Mouse (Mus musculus): ENCODE data around the gene Efhd1. TPM values are rescaled to one million over a fixed set of nuclear protein-coding genes. Genes with fewer than 3 reads are reported as not detected.
A peak's percentile ranks its signal among the peaks of the same experiment; 100 is the strongest.

The Efhd1 gene
- total RNA-seq (2017) = not detected in 2 replicates

DNA sequence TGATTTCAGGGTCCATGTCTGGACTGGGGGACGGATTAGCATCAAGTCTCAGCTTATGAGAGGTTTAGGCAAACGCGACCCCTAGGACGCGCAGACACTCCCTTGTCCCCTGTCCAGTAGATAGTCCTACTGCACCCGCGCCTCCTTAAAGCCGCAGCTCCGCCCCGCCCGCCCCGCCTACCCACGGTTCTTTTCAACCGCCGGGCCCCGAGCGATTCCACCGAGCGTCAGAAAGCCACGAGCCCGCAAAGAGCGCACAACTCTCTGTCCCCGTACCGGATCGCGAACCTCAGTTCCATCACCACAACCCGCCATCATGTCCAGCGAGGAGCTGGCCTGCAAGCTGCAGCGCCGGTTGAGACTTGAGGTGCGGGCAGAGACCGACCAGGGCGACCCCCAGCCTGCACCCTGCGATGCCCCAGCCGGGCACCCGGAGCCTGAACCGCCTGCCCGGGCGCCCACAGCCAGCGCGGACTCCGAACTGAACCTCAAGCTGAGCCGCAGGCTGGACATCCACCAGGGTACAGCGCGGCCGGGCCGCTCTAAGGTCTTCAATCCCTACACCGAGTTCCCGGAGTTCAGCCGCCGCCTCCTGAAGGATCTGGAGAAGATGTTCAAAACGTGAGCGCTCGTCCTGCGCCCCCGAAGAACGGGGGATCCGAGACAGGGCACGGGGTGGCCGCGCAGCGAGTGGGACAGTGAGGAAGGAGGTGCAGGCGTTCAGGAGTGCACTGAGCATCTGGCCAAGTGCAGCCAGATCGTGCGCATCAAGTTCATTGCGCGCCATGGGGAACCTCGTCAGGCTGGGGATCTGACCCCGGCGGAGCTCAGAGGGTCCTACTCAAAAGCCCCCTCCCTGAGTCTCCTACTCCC is at the start of gene Efhd1:
Gene Efhd1 (plus strand): TSS at position 230 of the 873 bp plus-strand sequence.
- peak; percentile 61 for ATAC-seq (replicated peaks; ENCODE audit: low read depth, poor library complexity, severe bottlenecking)

DNA sequence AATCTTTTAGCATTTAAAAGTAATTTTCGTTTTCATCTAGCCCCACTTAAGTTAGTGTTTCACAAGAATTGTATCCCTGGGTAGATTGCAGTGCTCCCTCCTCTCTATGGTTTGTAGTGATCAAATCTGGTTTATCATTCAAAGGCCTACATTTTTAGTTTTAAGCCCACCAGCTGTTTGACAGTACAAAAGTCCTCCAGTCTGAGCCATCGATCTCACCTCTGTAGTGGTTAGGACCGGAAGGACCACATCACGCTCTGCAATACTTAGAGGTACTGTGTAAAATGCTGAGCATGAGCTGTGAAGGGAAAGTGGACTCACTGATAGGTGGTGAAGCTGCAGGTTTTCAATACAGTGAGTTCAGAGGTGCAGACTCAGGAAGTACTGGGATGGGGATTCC is 49.4 kb upstream of the Efhd1 start:
- no peak for ATAC-seq (replicated peaks; ENCODE audit: low read depth, poor library complexity, severe bottlenecking)

DNA sequence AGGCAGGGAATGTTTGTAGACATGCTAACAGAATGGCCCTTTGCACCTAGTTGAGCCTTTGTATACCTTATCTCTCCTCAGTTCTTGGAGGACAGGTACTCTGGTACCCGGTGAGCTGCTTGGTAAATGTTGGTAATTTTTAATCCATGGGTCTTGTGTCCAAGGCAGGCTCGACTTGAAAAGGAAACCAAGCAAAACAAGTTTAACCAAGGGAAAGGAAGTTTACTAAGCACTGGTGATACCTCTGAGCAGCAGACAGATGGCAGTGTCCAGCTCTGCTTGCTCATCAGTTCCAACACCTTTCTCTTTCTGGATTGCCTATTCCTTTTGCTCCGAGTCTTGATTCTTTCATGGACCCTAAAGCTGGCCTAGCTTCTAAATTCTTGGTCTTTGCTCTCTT is 46.2 kb upstream of the Efhd1 start:
- no peak for ATAC-seq (replicated peaks; ENCODE audit: low read depth, poor library complexity, severe bottlenecking)

DNA sequence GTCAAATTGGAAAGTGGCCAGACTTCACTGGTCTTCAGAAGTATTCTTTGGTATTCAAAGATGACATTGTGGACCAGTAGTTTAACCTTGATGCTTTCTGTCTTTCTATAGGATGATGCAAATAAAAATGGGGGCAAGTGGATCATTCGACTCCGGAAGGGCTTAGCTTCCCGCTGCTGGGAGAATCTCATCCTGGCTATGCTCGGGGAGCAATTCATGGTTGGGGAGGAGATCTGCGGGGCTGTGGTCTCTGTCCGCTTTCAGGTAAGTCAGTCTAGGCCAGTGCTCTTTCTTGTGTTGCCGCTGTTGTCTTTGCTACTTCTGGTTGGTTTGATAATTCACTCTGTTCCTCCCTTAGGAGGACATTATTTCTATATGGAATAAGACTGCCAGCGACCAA is 38.4 kb upstream of the Efhd1 start:
- no peak for ATAC-seq (replicated peaks; ENCODE audit: low read depth, poor library complexity, severe bottlenecking)

DNA sequence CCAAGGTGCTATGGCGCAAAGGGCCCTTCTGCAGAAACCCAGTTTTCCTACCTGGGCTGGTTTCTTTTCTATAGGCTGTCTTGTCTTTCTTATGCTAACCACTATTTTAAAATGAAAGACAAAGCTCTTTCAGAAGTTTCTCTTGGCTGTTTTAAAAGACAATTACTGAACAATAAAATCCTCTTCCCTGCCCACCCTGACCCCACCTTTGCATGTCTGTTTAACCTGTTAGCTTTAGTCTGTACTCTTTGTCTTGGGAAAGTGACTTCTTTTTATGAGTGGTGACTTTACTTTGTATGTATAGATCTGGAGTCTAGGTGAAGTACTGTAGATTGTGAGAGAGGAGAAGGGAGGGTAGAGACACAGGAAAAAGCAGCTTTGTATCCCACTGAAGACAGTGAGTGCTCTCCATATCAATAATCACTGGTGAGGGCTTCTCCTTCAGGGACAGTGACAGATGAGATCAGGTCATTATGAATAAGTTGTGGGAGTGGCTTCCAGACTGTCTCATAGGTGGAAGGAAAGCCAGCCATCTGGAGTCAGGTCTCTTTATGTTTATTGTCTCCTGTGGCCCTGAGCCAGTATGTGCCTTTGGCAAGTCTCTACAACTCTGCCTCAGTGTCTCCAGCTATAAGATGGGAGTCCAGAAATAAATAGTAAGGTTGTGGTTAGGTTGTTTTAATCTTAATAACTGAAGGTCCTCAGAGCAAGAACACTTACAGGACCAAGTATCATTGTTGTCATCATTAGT is 37.6 kb upstream of the Efhd1 start:
- ATAC-seq (replicated peaks; ENCODE audit: low read depth, poor library complexity, severe bottlenecking) = no peak

DNA sequence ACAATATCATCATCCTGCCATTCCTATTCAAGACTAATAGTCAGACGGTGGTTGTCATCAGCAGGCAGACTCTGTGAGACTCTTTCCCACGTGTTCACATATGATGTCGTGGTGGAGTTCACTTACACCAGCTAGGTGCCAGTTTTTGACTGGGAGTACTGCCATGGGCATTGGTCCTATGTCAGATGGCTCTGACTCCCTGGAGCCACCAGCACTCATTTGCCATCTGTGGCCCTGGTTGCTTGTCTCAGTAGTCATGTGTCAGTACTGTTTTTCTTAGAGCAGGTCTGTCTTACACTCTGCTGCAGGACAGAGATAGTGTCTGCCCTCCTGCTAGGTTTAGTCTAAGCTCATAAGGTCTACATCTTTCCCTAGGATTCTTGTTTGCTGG is 37.0 kb upstream of the Efhd1 start:
- no peak for ATAC-seq (replicated peaks; ENCODE audit: low read depth, poor library complexity, severe bottlenecking)

DNA sequence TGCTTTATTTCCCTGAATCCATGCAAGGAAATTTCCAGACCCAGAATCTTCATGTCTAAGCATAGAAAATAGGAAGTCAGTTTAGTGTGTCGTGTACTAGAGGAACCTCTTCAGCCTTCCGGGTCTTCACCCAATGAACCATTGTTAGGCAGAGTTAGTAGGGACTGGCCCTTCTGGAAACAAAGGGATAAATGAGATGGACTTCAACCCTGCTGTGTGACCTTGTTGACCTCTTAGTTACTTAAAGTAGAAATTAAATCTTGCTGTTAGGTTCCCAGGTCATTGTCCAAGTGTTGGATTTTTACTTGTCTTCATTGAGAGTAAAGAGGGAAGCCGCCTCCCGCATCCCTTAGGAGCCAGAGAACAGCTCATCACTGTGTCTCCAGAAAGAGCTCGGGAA is 33.6 kb upstream of the Efhd1 start:
- no peak for ATAC-seq (replicated peaks; ENCODE audit: low read depth, poor library complexity, severe bottlenecking)

DNA sequence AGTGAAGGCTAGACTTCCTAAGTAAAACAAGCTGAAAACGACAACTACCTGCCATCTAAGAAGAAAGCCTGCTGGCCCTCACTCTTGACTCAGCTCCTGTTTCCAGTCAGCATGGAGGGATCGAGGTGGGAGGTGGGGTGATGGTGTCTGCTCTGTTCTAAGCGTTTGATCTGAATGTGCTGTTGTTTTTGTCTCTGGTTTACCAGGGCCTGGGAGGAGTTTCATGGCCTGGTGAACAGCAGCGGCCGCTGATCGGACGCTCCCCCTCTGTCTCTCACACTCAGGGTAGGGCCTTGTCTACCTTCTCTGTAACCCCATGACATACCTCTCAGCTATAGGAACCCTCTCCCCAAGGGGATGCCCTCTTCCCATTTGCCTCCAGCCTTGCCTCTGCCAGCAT is 32.0 kb upstream of the Efhd1 start:
- no peak for ATAC-seq (replicated peaks; ENCODE audit: low read depth, poor library complexity, severe bottlenecking)

DNA sequence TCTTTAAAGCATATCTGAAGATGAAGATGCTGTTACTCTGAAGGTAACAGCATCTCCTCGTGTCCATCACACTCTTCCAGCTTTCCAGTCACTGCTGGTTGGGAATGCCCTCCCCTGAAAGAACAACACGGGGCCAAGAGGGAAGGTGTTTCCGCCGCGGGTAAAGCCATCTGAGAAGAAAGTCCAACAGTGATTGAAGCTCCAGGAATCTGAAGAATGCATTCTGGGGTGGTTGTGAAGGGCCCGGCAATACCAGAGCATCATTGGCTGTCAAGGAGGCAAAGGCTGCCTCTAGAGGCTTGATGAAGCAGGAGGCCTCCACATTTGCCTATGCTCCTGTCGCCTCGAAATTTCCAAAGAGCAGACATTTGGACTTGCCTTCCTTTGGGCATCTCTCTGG is 25.1 kb upstream of the Efhd1 start:
- ATAC-seq (replicated peaks; ENCODE audit: low read depth, poor library complexity, severe bottlenecking) = no peak

DNA sequence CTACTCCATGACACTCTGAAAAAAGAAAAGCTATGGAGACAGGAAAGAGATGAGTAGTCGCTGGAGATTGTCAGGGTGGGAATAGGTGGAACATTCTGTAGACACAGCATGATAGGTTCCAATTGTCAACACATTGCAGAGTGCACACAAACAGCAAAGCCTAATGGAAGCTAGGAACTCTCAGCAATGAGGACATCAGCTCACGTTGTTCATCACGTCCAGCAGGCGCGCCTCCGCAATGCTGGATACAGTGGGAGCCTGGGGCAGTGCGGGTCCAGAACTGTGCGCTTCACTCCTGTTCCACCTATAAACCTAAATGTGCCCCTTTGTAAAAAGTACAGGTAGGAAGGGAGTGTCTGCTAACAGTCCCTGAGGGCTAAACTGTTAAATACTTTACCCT is 21.1 kb upstream of the Efhd1 start:
- ATAC-seq (replicated peaks; ENCODE audit: low read depth, poor library complexity, severe bottlenecking) = no peak

DNA sequence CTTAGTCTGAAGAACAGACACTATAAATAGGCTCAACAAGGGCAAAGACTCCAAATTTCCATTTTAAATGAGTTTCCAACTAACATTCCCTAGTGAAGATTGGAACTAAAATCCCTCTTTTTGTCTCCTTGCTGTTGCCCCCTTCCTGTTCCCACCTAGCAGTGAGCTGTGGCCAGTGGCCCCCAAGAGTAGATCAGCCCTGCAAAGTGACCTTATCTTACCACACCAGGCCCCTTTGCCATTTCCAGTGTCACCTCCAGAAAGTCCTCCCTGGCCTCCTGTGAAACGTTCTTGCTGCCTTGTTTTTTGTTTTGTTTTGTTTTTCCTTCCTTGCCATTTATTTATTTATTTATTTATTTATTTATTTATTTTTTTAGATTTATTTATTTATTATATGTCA is 18.7 kb upstream of the Efhd1 start:
- no peak for ATAC-seq (replicated peaks; ENCODE audit: low read depth, poor library complexity, severe bottlenecking)

DNA sequence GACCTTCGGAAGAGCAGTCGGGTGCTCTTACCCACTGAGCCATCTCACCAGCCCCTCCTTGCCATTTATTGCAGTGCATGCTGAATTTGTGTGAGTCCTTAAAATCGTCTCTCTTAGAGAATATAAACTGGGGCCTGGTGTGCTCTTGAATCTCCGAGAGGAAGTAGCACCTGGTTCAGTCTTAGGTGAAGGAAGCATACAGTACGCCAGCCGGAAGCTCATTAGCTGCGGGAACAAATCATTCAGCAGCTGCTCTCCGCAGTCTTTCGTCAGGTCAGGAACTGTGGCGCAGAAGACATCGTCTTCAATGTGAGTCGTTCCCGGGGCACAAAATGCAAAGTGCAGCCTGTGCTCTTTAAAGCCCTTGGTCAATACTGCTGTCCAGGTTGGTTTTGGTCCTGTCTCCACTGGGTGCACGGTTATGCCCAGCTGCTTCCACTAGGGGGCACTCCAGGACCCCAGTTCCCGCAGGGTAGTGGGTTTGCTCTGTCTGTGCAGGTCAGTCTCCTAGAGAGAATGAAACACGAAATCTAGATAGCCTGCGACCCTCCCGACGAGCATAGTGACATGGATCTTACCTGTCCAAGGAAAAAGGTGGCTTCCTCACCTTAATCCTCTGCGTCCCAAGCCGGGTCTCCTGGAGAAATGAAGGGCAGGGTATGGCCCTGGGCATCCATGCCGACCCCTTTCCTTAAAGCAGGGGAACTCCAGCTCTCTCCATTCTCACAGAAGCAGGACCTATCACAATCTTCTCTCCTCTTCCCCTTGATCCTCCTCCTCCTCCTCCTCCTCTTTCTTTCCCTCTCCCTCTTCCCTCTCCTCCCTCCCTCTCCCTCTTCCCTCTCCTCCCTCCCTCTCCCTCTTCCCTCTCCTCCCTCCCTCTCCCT is 18.0 kb upstream of the Efhd1 start:
- peak; percentile 90 for ATAC-seq (replicated peaks; ENCODE audit: low read depth, poor library complexity, severe bottlenecking)

DNA sequence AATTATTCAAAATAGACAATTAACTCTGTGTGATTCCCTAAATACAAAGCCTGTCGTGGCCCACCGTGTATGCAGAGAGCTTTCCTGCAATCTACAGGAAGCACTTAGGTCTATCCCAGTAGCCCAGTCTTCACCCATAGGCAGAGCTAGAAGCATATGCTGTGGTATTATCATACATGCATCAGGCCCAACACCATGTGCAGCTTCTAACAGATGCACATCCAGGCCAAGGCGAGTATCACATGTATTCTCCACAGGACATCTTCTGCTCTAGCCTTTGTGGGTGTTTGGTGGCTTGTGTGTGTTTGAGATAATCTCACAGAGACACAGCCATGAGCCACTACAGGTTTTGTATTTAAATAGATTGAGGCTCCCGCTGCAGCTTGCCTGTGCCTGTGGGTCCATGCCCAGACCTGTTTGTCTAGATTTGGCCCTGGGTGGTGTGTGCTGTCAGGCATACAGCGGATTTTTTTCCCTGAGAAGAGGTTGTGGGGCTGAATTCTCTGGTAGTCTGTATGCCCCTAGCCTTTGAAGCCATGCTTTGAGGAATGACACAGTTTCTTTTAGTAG is 12.0 kb upstream of the Efhd1 start:
- ATAC-seq (replicated peaks; ENCODE audit: low read depth, poor library complexity, severe bottlenecking) = peak; percentile 89

DNA sequence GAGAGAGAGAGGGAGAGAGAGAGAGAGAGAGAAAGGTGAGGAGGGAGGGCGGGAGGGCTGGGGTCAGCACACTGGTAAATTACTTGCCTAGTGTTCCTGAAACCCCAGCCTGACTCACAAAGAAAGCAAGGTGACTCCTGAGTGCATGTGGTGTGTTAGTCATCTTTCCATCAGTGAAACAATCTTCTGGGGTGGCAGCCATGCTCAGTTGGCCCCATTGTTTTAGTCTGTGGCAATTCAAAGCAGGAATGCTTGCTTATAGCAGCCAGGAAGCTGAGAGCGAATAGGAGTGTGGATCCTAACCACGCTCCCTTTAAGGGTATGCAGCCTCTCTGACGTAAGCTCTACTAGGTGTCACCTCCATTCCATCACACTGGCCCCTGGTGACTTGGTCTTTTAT is 9.0 kb upstream of the Efhd1 start:
- ATAC-seq (replicated peaks; ENCODE audit: low read depth, poor library complexity, severe bottlenecking) = no peak

DNA sequence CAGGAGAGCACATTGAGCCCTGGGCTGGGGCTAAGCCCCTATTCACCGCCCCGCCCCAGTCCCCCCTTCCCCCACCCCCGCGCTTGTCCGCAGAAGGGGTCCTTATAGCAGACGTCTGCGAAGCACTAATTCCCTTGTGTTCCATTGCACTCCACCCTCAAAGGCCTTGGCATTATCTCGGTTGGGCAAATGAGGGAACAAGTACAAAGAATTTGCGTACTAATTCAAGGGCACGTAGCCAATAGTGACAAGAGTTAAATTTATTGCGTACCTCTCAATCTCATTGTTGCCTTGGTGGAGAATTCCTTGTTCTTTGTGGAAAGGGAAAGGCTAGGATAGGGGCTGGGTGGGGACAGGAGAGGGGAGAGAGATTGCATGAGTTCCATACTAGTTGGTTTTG is 6.5 kb upstream of the Efhd1 start:
- no peak for ATAC-seq (replicated peaks; ENCODE audit: low read depth, poor library complexity, severe bottlenecking)

DNA sequence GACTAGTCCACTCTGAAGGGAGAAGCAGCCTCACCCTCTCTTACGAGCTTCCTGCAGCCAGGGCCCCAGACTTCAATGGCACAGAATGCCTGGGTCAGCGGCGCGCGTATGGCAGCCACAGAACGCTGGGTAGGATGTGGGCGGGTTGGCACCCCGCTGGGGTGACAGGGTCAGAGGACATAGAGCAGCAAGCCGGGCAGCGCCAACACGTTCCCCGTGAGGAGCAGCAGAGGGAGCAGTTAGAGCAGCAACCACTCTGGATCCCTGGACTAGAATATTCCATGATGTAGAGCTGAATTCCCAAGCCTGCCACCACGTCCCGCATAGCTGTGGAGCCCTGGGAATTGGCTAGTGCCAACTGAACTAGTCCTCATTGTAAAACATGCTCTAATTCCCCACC is 5.7 kb upstream of the Efhd1 start:
- peak; percentile 86 for ATAC-seq (replicated peaks; ENCODE audit: low read depth, poor library complexity, severe bottlenecking)

DNA sequence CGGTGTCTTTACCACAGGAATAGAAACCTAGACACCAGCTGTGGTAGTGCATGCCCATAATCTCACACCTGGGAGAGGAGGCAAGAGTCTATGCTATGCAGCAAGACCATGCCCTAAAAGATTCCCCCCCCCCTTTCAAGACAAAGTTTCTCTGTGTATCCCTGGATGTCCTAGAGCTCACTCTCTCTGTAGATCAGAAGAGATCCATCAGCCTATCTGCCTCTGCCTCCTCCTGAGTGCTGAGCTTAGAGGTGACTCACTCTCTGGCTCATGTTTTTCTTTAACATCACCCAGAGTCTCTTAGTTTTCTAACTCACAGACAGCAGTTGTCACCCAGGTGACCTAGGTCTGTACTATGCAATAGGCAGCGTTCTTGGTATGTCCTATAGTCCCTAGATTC is 4.8 kb upstream of the Efhd1 start:
- no peak for ATAC-seq (replicated peaks; ENCODE audit: low read depth, poor library complexity, severe bottlenecking)

DNA sequence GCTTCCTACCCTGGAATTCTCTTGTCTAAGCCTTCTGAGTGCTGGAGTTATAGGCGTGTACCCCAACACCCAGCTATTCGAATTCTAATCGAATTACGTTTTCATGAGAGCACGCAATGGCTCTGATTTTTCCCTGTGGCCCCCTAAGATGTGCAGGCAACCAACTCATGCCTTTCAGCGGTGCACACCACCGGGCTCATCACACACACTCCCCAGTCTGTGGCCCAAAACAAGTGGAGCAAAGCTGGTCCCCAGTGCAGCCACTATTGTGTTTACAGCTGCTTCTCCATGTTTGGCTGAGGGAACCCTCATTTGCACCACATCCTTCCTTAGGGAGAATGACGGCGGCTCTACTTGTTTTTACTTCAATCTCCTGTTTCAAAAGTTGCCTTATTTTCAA is 906 bp upstream of the Efhd1 start:
- no peak for ATAC-seq (replicated peaks; ENCODE audit: low read depth, poor library complexity, severe bottlenecking)

DNA sequence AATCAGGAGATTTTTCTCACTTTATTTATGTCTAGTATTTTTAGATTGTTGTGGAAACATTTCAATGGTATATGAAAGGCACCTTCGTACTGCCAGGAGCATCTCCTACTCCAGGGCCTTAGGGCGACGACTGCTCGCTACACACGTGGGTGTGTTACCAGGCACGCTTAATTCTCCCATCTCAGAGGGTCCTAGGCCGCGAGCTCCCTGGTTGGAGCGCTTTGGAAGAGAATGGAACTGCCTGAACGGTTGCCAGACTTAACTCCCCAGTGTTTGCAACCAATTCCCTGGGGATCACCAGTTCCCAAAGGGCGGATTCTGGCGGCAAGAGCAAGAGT is 398 bp upstream of the Efhd1 start:
- ATAC-seq (replicated peaks; ENCODE audit: low read depth, poor library complexity, severe bottlenecking) = no peak

DNA sequence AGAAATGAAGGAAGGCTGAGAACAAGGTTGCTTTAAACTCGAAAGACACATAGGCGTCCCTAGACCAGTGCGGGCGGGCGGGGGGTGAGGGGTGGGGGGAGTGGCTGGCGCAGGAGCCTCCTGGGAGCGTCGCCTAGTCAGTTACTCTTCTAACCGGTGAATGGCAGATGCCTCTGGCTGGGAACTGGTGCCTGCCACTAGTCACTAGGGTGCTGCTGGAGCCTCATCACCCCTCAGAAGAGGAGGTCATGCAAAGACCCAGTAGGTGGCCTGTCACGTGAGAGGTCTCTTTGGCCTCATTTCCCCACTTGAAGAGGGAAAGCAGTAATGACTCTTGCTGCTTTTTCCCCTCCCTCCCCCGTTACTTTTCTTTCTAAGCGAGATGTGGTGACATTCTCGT is 1.0 kb downstream of the Efhd1 start:
- no peak for ATAC-seq (replicated peaks; ENCODE audit: low read depth, poor library complexity, severe bottlenecking)

Data from common myeloid progenitor, adult 5-6 weeks (primary cell).